Mouse (Mus musculus) thymus, adult 2 months (tissue): Measurements from ENCODE around the gene Tyw1. TPM values are rescaled to one million over a fixed set of nuclear protein-coding genes. Genes with fewer than 3 reads are reported as not detected.

ENCODE experiments used
- DNase-seq: peaks from one replicate; pipeline ENCODE4 v3.0.0; 2021
- H3K27ac ChIP-seq: fragments of 200-500 bp; 2 replicates; pipeline ENCODE4 v1.5.1; 2012; ENCODE audit warnings: low read length, control low read depth; ENCODE audit not compliant: control insufficient read depth, insufficient read depth
- H3K27me3 ChIP-seq: fragments of 200-500 bp; 2 replicates; pipeline ENCODE4 v1.6.1; 2012; ENCODE audit warnings: mild to moderate bottlenecking, low read length, moderate library complexity, mixed read lengths; ENCODE audit not compliant: control insufficient read depth, insufficient read depth
- H3K36me3 ChIP-seq: fragments of 200-500 bp; 2 replicates; pipeline ENCODE4 v1.6.1; 2012; ENCODE audit warnings: mild to moderate bottlenecking, low read length, moderate library complexity; ENCODE audit not compliant: control insufficient read depth, insufficient read depth
- H3K4me1 ChIP-seq: fragments of 200-500 bp; replicated peaks from 2 replicates; pipeline ENCODE4 v1.6.1; 2012; ENCODE audit warnings: low read length; ENCODE audit not compliant: control insufficient read depth, insufficient read depth
- H3K4me3 ChIP-seq: fragments of 200-500 bp; 2 replicates; pipeline ENCODE4 v1.5.1; 2012; ENCODE audit warnings: mild to moderate bottlenecking, low read length, control low read depth, moderate library complexity; ENCODE audit not compliant: control insufficient read depth, insufficient read depth
- CTCF ChIP-seq: fragments of 200-500 bp; IDR thresholded peaks from 2 replicates; pipeline ENCODE4 v1.5.1; 2012; ENCODE audit warnings: mild to moderate bottlenecking, control low read depth, low read length, moderate library complexity, borderline replicate concordance; ENCODE audit not compliant: control insufficient read depth, poor library complexity, insufficient read depth; ENCODE audit errors: extremely low read depth
- POLR2A ChIP-seq: fragments of 200-500 bp; IDR thresholded peaks from 2 replicates; pipeline ENCODE4 v1.6.1; 2012; ENCODE audit warnings: mild to moderate bottlenecking, low read length, control low read depth, moderate library complexity; ENCODE audit not compliant: control insufficient read depth, poor library complexity, insufficient read depth; ENCODE audit errors: extremely low read depth
- WGBS: fragments of 180-500 bp; shearing (Covaris S2); methylation state at CpG from one replicate; pipeline ENCODE4 v1.1.7; 2018; 5-methylcytosine and 5-hydroxymethylcytosine counted together
- polyA plus RNA-seq: library from polyadenylated mRNA; depleted of rRNA; stranded (reverse); fragments of >200 nt; gene quantifications from 2 replicates; pipeline ENCODE4 v1.2.3, GENCODE M21; 2012; rRNA removed

Tyw1 gene
- polyA plus RNA-seq, result 15.4 and 15.6 TPM in 2 replicates

DNA sequence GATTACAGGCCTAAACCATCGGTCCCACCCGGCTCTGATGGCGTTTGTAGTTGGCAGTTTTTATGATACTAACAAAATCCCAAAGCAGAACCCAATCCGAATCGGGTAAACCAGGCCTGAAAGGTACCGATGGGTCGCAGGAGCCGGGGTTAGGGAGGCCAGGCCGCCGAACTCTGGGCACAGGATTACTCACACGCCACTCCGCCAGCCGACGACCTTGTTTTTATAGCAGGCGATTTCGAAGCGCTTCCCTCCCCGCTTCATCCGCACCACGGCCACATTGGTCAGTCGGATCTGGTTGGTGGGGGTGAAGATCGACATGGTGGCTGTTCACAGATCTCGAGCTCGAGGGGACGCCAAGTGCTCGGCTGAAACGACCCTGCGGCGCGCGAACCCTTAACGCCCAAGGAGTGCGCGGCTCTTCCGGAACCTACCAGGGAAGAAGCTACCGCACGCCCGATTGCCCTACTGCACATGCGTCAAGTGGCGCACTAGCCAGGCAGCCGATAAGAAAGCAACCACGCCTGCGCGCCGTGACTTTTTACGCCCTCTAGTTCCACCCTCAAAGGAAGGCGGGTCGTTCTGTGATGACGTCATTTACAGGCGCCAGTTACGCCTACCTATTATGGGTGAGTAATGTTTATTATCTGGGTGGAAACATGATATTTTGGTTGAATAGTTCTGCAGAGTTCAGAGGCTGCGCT lies at the start of gene Tyw1, which contains the start of gene Sbds:
TSS of gene Tyw1 (plus strand) at position 603 of the 704 bp plus-strand sequence.
TSS of gene Sbds (minus strand) at position 514 of the 704 bp plus-strand sequence.
- Histone ChIP-seq H3K27me3 (no peaks in the 10 kb centered on the region), H3K4me1 (peaks cover 11% of the 10 kb centered on the region), H3K27ac (peak within 1 kb of the TSS; percentile 75), H3K36me3 (peaks cover 27% of the 10 kb centered on the region), H3K4me3 (peak within 1 kb of the TSS; percentile 99)
- DNase-seq, result peak; percentile 96
- TF ChIP-seq POLR2A (peak; percentile 93), CTCF (no peak; the same call in 1 of the 2 replicates)
- WGBS, result under 1% methylated on average over 52 of the region's 52 CpGs

- TF ChIP-seq CTCF, result no peak
- no peak for TF ChIP-seq POLR2A
- 98% methylated on average over 4 of the region's 4 CpGs for WGBS
- no peak for DNase-seq
- Histone ChIP-seq H3K4me3 (no peak overlapping the region), H3K36me3 (peaks cover 13% of the 10 kb centered on the region; the same call in 1 of the 2 replicates), H3K27ac (no peak overlapping the region), H3K27me3 (no peaks in the 10 kb centered on the region), H3K4me1 (peaks cover 10% of the 10 kb centered on the region)
These were observed 48.1 kb upstream of the Tyw1 start for GRCm38 (mm10) chr5:130207299-130207698.

DNA sequence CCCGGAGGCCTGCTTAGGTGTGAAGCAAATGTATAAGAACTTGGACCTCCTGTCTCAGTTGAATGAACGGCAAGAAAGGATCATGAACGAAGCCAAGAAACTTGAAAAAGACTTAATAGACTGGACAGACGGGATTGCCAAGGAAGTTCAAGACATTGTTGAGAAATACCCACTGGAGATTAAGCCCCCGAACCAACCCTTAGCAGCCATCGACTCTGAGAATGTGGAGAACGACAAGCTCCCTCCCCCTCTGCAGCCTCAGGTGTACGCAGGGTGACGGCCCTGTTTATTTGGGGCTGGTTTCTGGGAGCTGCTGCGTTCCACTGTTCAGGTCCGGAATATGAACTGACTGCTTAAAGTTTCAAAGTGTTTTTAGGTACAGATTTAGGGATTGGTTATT lies 42.5 kb upstream of the Tyw1 start:
- H3K4me3 ChIP-seq, result no peak overlapping the region
- no peak for DNase-seq
- no peaks in the 10 kb centered on the region for H3K27me3 ChIP-seq
- no peak overlapping the region for H3K27ac ChIP-seq
- H3K4me1 ChIP-seq, result no peaks in the 10 kb centered on the region
- no peak for TF ChIP-seq POLR2A
- TF ChIP-seq CTCF, result no peak
- peaks cover 17% of the 10 kb centered on the region; the same call in 1 of the 2 replicates for H3K36me3 ChIP-seq
- WGBS, result 97% methylated on average over 11 of the region's 11 CpGs

GRCm38 (mm10) chr5:130216781-130217180 lies 38.6 kb upstream of the Tyw1 start, which contains the start of gene Tmem248:
TSS of gene Tmem248 (plus strand) at chr5:130217081.
- TF ChIP-seq POLR2A (no peak), CTCF (no peak)
- Histone ChIP-seq H3K4me3 (no peak within 1 kb of the TSS), H3K4me1 (no peaks in the 10 kb centered on the region; the same call in 1 of the 2 replicates), H3K27ac (no peak within 1 kb of the TSS), H3K36me3 (peaks cover 9% of the 10 kb centered on the region; the same call in 1 of the 2 replicates), H3K27me3 (no peaks in the 10 kb centered on the region)
- DNase-seq, result no peak
- 89% methylated on average over 7 of the region's 7 CpGs for WGBS

- DNase-seq, result no peak
- no peaks in the 10 kb centered on the region; the same call in 1 of the 2 replicates for H3K4me1 ChIP-seq
- no peak for TF ChIP-seq CTCF
- TF ChIP-seq POLR2A, result no peak
- no peak overlapping the region for H3K27ac ChIP-seq
- H3K36me3 ChIP-seq, result peaks cover 4% of the 10 kb centered on the region; the same call in 1 of the 2 replicates
- H3K27me3 ChIP-seq, result no peaks in the 10 kb centered on the region
- WGBS, result 90% methylated on average over 4 of the region's 4 CpGs
- H3K4me3 ChIP-seq, result no peak overlapping the region
These were observed 38.0 kb upstream of the Tyw1 start for GRCm38 (mm10) chr5:130217406-130217805.

GRCm38 (mm10) chr5:130218336-130218735 lies 37.1 kb upstream of the Tyw1 start:
- no peak overlapping the region for H3K4me3 ChIP-seq
- H3K4me1 ChIP-seq, result peaks cover 7% of the 10 kb centered on the region
- H3K27me3 ChIP-seq, result no peaks in the 10 kb centered on the region
- no peak for DNase-seq
- no peaks in the 10 kb centered on the region for H3K36me3 ChIP-seq
- no peak overlapping the region for H3K27ac ChIP-seq
- 96% methylated on average over 5 of the region's 5 CpGs for WGBS
- no peak for TF ChIP-seq POLR2A
- no peak for TF ChIP-seq CTCF
